Mouse (Mus musculus) lung, adult 2 months (tissue): Measurements from ENCODE around the gene Gm21312. TPM values are rescaled to one million over a fixed set of nuclear protein-coding genes. Genes with fewer than 3 reads are reported as not detected.
"Not testable (repeated sequence)": the region's sequence is repeated elsewhere in the genome, so short reads cannot be mapped to it uniquely, and the experiment has no call there.

ENCODE experiments used
- DNase-seq: peaks from one replicate; pipeline ENCODE4 v3.0.0; 2022
- H3K4me1 ChIP-seq: fragments of 200-500 bp; 2 replicates; pipeline ENCODE4 v1.6.1; 2011; ENCODE audit warnings: low read length; ENCODE audit not compliant: control insufficient read depth, insufficient read depth
- H3K4me3 ChIP-seq: fragments of 200-500 bp; replicated peaks from 2 replicates; pipeline ENCODE3; 2011; ENCODE audit warnings: low read depth, mild to moderate bottlenecking, control low read depth, low read length; ENCODE audit errors: extremely low read depth
- CTCF ChIP-seq: fragments of 200-500 bp; IDR thresholded peaks from 2 replicates; pipeline ENCODE4 v1.5.1; 2011; ENCODE audit warnings: mild to moderate bottlenecking, low read length, control low read depth; ENCODE audit not compliant: insufficient read depth
- POLR2A ChIP-seq: fragments of 200-500 bp; IDR thresholded peaks from 2 replicates; pipeline ENCODE4 v1.6.1; 2011; ENCODE audit warnings: low read depth, mild to moderate bottlenecking, control low read depth, low read length, borderline replicate concordance; ENCODE audit errors: extremely low read depth
- WGBS: fragments of 180-500 bp; shearing (Covaris S2); methylation state at CpG from one replicate; pipeline ENCODE4 v1.1.7; 2018; 5-methylcytosine and 5-hydroxymethylcytosine counted together
- polyA plus RNA-seq: library from polyadenylated mRNA; depleted of rRNA; stranded (reverse); fragments of >200 nt; gene quantifications from 2 replicates; pipeline ENCODE4 v1.2.3, GENCODE M21; 2012; rRNA removed

The Gm21312 gene
- polyA plus RNA-seq = not detected in 2 replicates

GRCm38 (mm10) chr10:104176724-104177123, at the start of gene Gm21312:
Gm21312 (plus strand) TSS chr10:104177024.
- WGBS = no CpG with 5 or more reads among the region's 3 CpGs
- not testable (repeated sequence) for H3K4me1 ChIP-seq, DNase-seq, H3K4me3 ChIP-seq

DNA sequence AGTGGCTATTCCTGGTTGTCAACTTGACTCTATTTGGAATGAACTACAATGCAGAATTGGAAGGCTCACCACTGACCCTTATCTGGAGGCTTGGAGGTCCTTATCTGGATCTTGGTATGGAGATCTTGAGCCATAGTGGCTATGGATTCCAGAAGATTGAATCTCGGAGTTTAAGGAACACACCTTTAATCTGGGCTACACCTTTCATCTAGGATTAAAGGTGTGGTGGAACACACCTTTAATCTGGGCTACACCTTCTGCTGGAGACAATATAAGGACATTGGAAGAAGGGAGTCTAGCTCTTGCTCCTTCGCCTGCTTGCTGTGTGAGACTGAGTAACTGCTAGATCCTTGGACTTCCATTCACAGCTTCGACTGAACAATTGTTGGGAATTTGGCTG, 34.1 kb upstream of the Gm21312 start, which contains the start of gene Gm21293:
Gene Gm21293, plus strand, starts transcription at position 301 of the 400 bp plus-strand sequence.
- DNase-seq, H3K4me1 ChIP-seq, H3K4me3 ChIP-seq: not testable (repeated sequence)
- no CpG with 5 or more reads among the region's 3 CpGs for WGBS

DNA sequence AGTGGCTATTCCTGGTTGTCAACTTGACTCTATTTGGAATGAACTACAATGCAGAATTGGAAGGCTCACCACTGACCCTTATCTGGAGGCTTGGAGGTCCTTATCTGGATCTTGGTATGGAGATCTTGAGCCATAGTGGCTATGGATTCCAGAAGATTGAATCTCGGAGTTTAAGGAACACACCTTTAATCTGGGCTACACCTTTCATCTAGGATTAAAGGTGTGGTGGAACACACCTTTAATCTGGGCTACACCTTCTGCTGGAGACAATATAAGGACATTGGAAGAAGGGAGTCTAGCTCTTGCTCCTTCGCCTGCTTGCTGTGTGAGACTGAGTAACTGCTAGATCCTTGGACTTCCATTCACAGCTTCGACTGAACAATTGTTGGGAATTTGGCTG, 25.6 kb upstream of the Gm21312 start, which contains the start of gene Gm6763:
Gene Gm6763, plus strand, starts transcription at position 301 of the 400 bp plus-strand sequence.
- DNase-seq, H3K4me1 ChIP-seq, H3K4me3 ChIP-seq: not testable (repeated sequence)
- no CpG with 5 or more reads among the region's 3 CpGs for WGBS

DNA sequence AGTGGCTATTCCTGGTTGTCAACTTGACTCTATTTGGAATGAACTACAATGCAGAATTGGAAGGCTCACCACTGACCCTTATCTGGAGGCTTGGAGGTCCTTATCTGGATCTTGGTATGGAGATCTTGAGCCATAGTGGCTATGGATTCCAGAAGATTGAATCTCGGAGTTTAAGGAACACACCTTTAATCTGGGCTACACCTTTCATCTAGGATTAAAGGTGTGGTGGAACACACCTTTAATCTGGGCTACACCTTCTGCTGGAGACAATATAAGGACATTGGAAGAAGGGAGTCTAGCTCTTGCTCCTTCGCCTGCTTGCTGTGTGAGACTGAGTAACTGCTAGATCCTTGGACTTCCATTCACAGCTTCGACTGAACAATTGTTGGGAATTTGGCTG, 17.1 kb upstream of the Gm21312 start, which contains the start of gene Gm8764:
Gene Gm8764, plus strand, starts transcription at position 301 of the 400 bp plus-strand sequence.
- H3K4me3 ChIP-seq, DNase-seq, H3K4me1 ChIP-seq: not testable (repeated sequence)
- WGBS = no CpG with 5 or more reads among the region's 3 CpGs

- not testable (repeated sequence) for H3K4me1 ChIP-seq, DNase-seq, H3K4me3 ChIP-seq
- no CpG with 5 or more reads among the region's 3 CpGs for WGBS
Measured at GRCm38 (mm10) chr10:104168215-104168614, 8.6 kb upstream of the Gm21312 start, which contains the start of gene Gm21304. Gm21304 (plus strand) TSS chr10:104168515.

GRCm38 (mm10) chr10:104185233-104185632, 8.4 kb downstream of the Gm21312 start, which contains the start of gene Gm20765:
Gm20765 (plus strand) TSS chr10:104185533.
- H3K4me1 ChIP-seq, DNase-seq, H3K4me3 ChIP-seq: not testable (repeated sequence)
- WGBS = no CpG with 5 or more reads among the region's 3 CpGs

DNA sequence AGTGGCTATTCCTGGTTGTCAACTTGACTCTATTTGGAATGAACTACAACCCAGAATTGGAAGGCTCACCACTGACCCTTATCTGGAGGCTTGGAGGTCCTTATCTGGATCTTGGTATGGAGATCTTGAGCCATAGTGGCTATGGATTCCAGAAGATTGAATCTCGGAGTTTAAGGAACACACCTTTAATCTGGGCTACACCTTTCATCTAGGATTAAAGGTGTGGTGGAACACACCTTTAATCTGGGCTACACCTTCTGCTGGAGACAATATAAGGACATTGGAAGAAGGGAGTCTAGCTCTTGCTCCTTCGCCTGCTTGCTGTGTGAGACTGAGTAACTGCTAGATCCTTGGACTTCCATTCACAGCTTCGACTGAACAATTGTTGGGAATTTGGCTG, 16.9 kb downstream of the Gm21312 start, which contains the start of gene Gm4340:
Gene Gm4340, plus strand, starts transcription at position 301 of the 400 bp plus-strand sequence.
- DNase-seq, H3K4me1 ChIP-seq, H3K4me3 ChIP-seq: not testable (repeated sequence)
- no CpG with 5 or more reads among the region's 3 CpGs for WGBS

GRCm38 (mm10) chr10:104209655-104210054, 32.8 kb downstream of the Gm21312 start:
- H3K4me1 ChIP-seq = no peaks in the 10 kb centered on the region
- TF ChIP-seq POLR2A (no peak), CTCF (no peak)
- no peak overlapping the region for H3K4me3 ChIP-seq
- DNase-seq = no peak
- 82% methylated on average over 1 of the region's 1 CpGs for WGBS

DNA sequence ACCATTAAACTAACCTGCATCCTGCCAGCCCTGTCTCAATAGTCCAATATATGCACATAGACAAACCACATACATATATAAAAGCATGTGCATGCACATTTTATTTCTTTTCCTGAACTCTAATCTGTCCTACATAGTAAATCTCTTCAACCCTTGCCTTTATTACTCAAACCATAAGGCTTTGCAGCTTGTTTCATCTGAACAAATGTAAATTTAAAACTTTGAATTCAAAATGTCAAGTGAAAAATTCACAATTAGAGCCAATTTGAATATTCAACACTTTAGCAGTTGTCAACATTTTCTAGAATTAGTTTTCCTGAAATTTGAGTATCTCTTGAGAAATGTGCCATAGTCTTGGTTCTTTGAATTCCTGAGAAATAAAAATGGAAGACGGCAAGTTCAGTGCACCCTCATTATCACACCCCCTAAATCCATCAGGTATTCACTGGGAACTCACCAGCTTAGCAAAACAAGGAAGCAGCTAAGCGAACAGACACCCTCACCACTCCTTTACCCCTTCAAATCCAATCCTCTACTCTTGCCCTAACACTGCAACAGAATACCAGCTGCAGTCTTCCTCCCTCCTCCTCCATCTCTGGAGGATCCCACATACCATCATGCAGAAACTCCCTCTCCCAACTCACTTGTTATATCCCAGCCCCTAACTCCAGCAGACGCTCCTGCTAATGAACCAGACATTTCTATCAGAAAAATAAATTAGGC, 33.6 kb downstream of the Gm21312 start:
- no peak for DNase-seq
- no peaks in the 10 kb centered on the region for H3K4me1 ChIP-seq
- WGBS = 68% methylated on average over 3 of the region's 3 CpGs
- TF ChIP-seq POLR2A (no peak), CTCF (no peak)
- no peak overlapping the region for H3K4me3 ChIP-seq

DNA sequence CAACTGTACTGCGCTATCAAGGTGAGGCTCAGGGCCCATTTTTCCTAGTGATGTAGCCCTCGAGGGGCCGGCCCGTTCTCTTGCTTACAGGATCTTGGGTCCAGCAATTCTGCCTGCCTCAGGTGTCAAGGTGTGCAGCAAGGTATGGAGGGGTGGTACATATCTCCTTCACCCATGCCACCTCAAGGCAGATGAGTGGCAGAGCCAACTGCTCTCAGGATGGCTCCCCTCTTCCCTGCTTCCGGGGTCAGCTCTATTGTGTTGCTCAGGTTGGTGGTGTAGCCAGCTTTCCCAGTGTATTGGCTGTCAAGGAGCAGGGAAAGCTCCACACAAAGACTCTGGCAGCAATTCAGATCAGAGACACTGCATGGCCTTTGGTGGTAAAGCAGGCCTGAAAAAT, 37.7 kb downstream of the Gm21312 start:
- no peak for DNase-seq
- Histone ChIP-seq H3K4me1 (no peaks in the 10 kb centered on the region), H3K4me3 (no peak overlapping the region)
- TF ChIP-seq CTCF = no peak
- TF ChIP-seq POLR2A = no peak
- WGBS = 86% methylated on average over 5 of the region's 5 CpGs

- 77% methylated on average over 6 of the region's 6 CpGs for WGBS
- TF ChIP-seq POLR2A = no peak
- no peak for TF ChIP-seq CTCF
- no peak for DNase-seq
- no peak overlapping the region for H3K4me3 ChIP-seq
- no peaks in the 10 kb centered on the region for H3K4me1 ChIP-seq
Measured at GRCm38 (mm10) chr10:104220303-104221021, 43.6 kb downstream of the Gm21312 start.

Other genes with a start within 250 kb of the Gm21312 start
- not detected in 2 replicates for gene Gm21293, start 34.0 kb upstream of the Gm21312 start, polyA plus RNA-seq
- gene Gm6763, start 25.5 kb upstream of the Gm21312 start, polyA plus RNA-seq = not detected in 2 replicates
- gene Gm8764, start 17.0 kb upstream of the Gm21312 start, polyA plus RNA-seq = not detected in 2 replicates
- gene Gm21304, start 8.5 kb upstream of the Gm21312 start, polyA plus RNA-seq = not detected in 2 replicates
- not detected in 2 replicates for gene Gm20765, start 8.5 kb downstream of the Gm21312 start, polyA plus RNA-seq
- gene Gm4340, start 17.0 kb downstream of the Gm21312 start, polyA plus RNA-seq = not detected in 2 replicates